Mouse (Mus musculus): ENCODE data around the gene Gse1. TPM values are rescaled to one million over a fixed set of nuclear protein-coding genes. Genes with fewer than 3 reads are reported as not detected.

Gse1 gene
- polyA plus RNA-seq, 1 experiment from 2014 or later = 17.8 TPM

GRCm38 (mm10) chr8:120566681-120567080 is 338.4 kb downstream of the Gse1 start:
- DNase-seq (ENCODE audit: low spot score) = no peak
- H3K27me3 ChIP-seq (ENCODE audit: control insufficient read depth, insufficient read depth, low read length) = no peaks in the 10 kb centered on the region
- no peak overlapping the region for H3K4me3 ChIP-seq (ENCODE audit: low read depth, low read length)
- 91% methylated on average over 8 of the region's 8 CpGs for WGBS
- no peaks in the 10 kb centered on the region for H3K9me3 ChIP-seq (ENCODE audit: control insufficient read depth, low read length)
- no peak for ATAC-seq (ENCODE audit: low FRiP score)
- H3K27ac ChIP-seq (ENCODE audit: low read depth, low read length) = 0 out of 2 replicates have a peak overlapping the region, but pooled peaks have one; percentile 2
- H3K9ac ChIP-seq (ENCODE audit: low read depth, low read length) = no peak overlapping the region
- peaks cover 26% of the 10 kb centered on the region for H3K36me3 ChIP-seq (ENCODE audit: control insufficient read depth, insufficient read depth, low read length)
- H3K4me2 ChIP-seq (replicated peaks; ENCODE audit: low read depth, low read length) = no peak overlapping the region
- H3K4me1 ChIP-seq (replicated peaks; ENCODE audit: control insufficient read depth, insufficient read depth, low read length) = peaks cover 38% of the 10 kb centered on the region

GRCm38 (mm10) chr8:120567731-120568130 is 339.5 kb downstream of the Gse1 start:
- Histone ChIP-seq H3K4me1 (replicated peaks; ENCODE audit: control insufficient read depth, insufficient read depth, low read length) (peaks cover 32% of the 10 kb centered on the region), H3K27me3 (ENCODE audit: control insufficient read depth, insufficient read depth, low read length) (no peaks in the 10 kb centered on the region), H3K36me3 (ENCODE audit: control insufficient read depth, insufficient read depth, low read length) (peaks cover 29% of the 10 kb centered on the region), H3K4me3 (ENCODE audit: low read depth, low read length) (no peak overlapping the region), H3K9me3 (ENCODE audit: control insufficient read depth, low read length) (no peaks in the 10 kb centered on the region), H3K4me2 (replicated peaks; ENCODE audit: low read depth, low read length) (no peak overlapping the region), H3K9ac (ENCODE audit: low read depth, low read length) (no peak overlapping the region), H3K27ac (ENCODE audit: low read depth, low read length) (no peak overlapping the region)
- DNase-seq (ENCODE audit: low spot score) (no peak), ATAC-seq (ENCODE audit: low FRiP score) (no peak)
- WGBS = 97% methylated on average over 17 of the region's 17 CpGs

- peaks cover 29% of the 10 kb centered on the region for H3K4me1 ChIP-seq (replicated peaks; ENCODE audit: control insufficient read depth, insufficient read depth, low read length)
- no peaks in the 10 kb centered on the region for H3K9me3 ChIP-seq (ENCODE audit: control insufficient read depth, low read length)
- H3K27ac ChIP-seq (ENCODE audit: low read depth, low read length) = no peak overlapping the region
- peaks cover 33% of the 10 kb centered on the region for H3K36me3 ChIP-seq (ENCODE audit: control insufficient read depth, insufficient read depth, low read length)
- 96% methylated on average over 37 of the region's 37 CpGs for WGBS
- H3K4me3 ChIP-seq (ENCODE audit: low read depth, low read length) = no peak overlapping the region
- no peak for ATAC-seq (ENCODE audit: low FRiP score)
- no peak overlapping the region for H3K9ac ChIP-seq (ENCODE audit: low read depth, low read length)
- no peak for DNase-seq (ENCODE audit: low spot score)
- H3K27me3 ChIP-seq (ENCODE audit: control insufficient read depth, insufficient read depth, low read length) = no peaks in the 10 kb centered on the region
- H3K4me2 ChIP-seq (replicated peaks; ENCODE audit: low read depth, low read length) = no peak overlapping the region
Observed at GRCm38 (mm10) chr8:120568164-120568798, 340.0 kb downstream of the Gse1 start.

GRCm38 (mm10) chr8:120569123-120569522 is 340.9 kb downstream of the Gse1 start:
- Histone ChIP-seq H3K36me3 (ENCODE audit: control insufficient read depth, insufficient read depth, low read length) (peaks cover 36% of the 10 kb centered on the region), H3K27ac (ENCODE audit: low read depth, low read length) (no peak overlapping the region), H3K4me3 (ENCODE audit: low read depth, low read length) (no peak overlapping the region), H3K9me3 (ENCODE audit: control insufficient read depth, low read length) (no peaks in the 10 kb centered on the region), H3K27me3 (ENCODE audit: control insufficient read depth, insufficient read depth, low read length) (no peaks in the 10 kb centered on the region), H3K9ac (ENCODE audit: low read depth, low read length) (no peak overlapping the region), H3K4me2 (replicated peaks; ENCODE audit: low read depth, low read length) (no peak overlapping the region), H3K4me1 (replicated peaks; ENCODE audit: control insufficient read depth, insufficient read depth, low read length) (peaks cover 22% of the 10 kb centered on the region)
- 97% methylated on average over 17 of the region's 17 CpGs for WGBS
- no peak for ATAC-seq (ENCODE audit: low FRiP score)
- no peak for DNase-seq (ENCODE audit: low spot score)

- Histone ChIP-seq H3K4me2 (replicated peaks; ENCODE audit: low read depth, low read length) (no peak overlapping the region), H3K9ac (ENCODE audit: low read depth, low read length) (no peak overlapping the region), H3K27ac (ENCODE audit: low read depth, low read length) (no peak overlapping the region), H3K27me3 (ENCODE audit: control insufficient read depth, insufficient read depth, low read length) (no peaks in the 10 kb centered on the region), H3K4me1 (replicated peaks; ENCODE audit: control insufficient read depth, insufficient read depth, low read length) (peaks cover 14% of the 10 kb centered on the region), H3K9me3 (ENCODE audit: control insufficient read depth, low read length) (no peaks in the 10 kb centered on the region), H3K36me3 (ENCODE audit: control insufficient read depth, insufficient read depth, low read length) (peaks cover 44% of the 10 kb centered on the region), H3K4me3 (ENCODE audit: low read depth, low read length) (no peak overlapping the region)
- 66% methylated on average over 13 of the region's 13 CpGs for WGBS
- DNase-seq (ENCODE audit: low spot score) = peak; percentile 92
- 0 out of 2 replicates have a peak, but pooled peaks have one; percentile 5 for ATAC-seq (ENCODE audit: low FRiP score)
Observed at GRCm38 (mm10) chr8:120569939-120570715, 341.9 kb downstream of the Gse1 start.

- 67% methylated on average over 8 of the region's 8 CpGs for WGBS
- no peak overlapping the region for H3K9ac ChIP-seq (ENCODE audit: low read depth, low read length)
- no peaks in the 10 kb centered on the region for H3K27me3 ChIP-seq (ENCODE audit: control insufficient read depth, insufficient read depth, low read length)
- H3K4me1 ChIP-seq (replicated peaks; ENCODE audit: control insufficient read depth, insufficient read depth, low read length) = peaks cover 7% of the 10 kb centered on the region; the same call in 1 of the 2 replicates
- DNase-seq (ENCODE audit: low spot score) (no peak), ATAC-seq (ENCODE audit: low FRiP score) (no peak)
- H3K27ac ChIP-seq (ENCODE audit: low read depth, low read length) = no peak overlapping the region
- peaks cover 44% of the 10 kb centered on the region for H3K36me3 ChIP-seq (ENCODE audit: control insufficient read depth, insufficient read depth, low read length)
- no peaks in the 10 kb centered on the region for H3K9me3 ChIP-seq (ENCODE audit: control insufficient read depth, low read length)
- H3K4me3 ChIP-seq (ENCODE audit: low read depth, low read length) = no peak overlapping the region
- H3K4me2 ChIP-seq (replicated peaks; ENCODE audit: low read depth, low read length) = no peak overlapping the region
Observed at GRCm38 (mm10) chr8:120571561-120571960, 343.3 kb downstream of the Gse1 start.

- Histone ChIP-seq H3K4me1 (replicated peaks; ENCODE audit: control insufficient read depth, insufficient read depth, low read length) (peaks cover 7% of the 10 kb centered on the region; the same call in 1 of the 2 replicates), H3K9ac (ENCODE audit: low read depth, low read length) (no peak overlapping the region), H3K4me2 (replicated peaks; ENCODE audit: low read depth, low read length) (no peak overlapping the region), H3K27ac (ENCODE audit: low read depth, low read length) (no peak overlapping the region), H3K27me3 (ENCODE audit: control insufficient read depth, insufficient read depth, low read length) (no peaks in the 10 kb centered on the region), H3K4me3 (ENCODE audit: low read depth, low read length) (no peak overlapping the region), H3K9me3 (ENCODE audit: control insufficient read depth, low read length) (no peaks in the 10 kb centered on the region), H3K36me3 (ENCODE audit: control insufficient read depth, insufficient read depth, low read length) (peaks cover 39% of the 10 kb centered on the region)
- 81% methylated on average over 21 of the region's 21 CpGs for WGBS
- ATAC-seq (ENCODE audit: low FRiP score) = no peak
- no peak for DNase-seq (ENCODE audit: low spot score)
Observed at GRCm38 (mm10) chr8:120572534-120572933, 344.3 kb downstream of the Gse1 start.

GRCm38 (mm10) chr8:120573866-120574265 is 345.6 kb downstream of the Gse1 start:
- Histone ChIP-seq H3K9ac (ENCODE audit: low read depth, low read length) (no peak overlapping the region), H3K27ac (ENCODE audit: low read depth, low read length) (no peak overlapping the region), H3K9me3 (ENCODE audit: control insufficient read depth, low read length) (no peaks in the 10 kb centered on the region), H3K36me3 (ENCODE audit: control insufficient read depth, insufficient read depth, low read length) (peaks cover 31% of the 10 kb centered on the region), H3K4me1 (replicated peaks; ENCODE audit: control insufficient read depth, insufficient read depth, low read length) (peaks cover 7% of the 10 kb centered on the region; the same call in 1 of the 2 replicates), H3K4me2 (replicated peaks; ENCODE audit: low read depth, low read length) (no peak overlapping the region), H3K27me3 (ENCODE audit: control insufficient read depth, insufficient read depth, low read length) (no peaks in the 10 kb centered on the region), H3K4me3 (ENCODE audit: low read depth, low read length) (no peak overlapping the region)
- DNase-seq (ENCODE audit: low spot score) = no peak
- WGBS = 65% methylated on average over 11 of the region's 11 CpGs
- ATAC-seq (ENCODE audit: low FRiP score) = no peak

Data from hindbrain, embryonic 11.5 days (tissue).